Mouse (Mus musculus) ES-E14 (cell line): ENCODE measurements around the gene P3h1. TPM values are rescaled to one million over a fixed set of nuclear protein-coding genes. Genes with fewer than 3 reads are reported as not detected.
A peak's percentile ranks its signal among the peaks of the same experiment; 100 is the strongest.

ENCODE experiments used
- DNase-seq: peaks from one replicate; pipeline ENCODE4 v3.0.0-alpha.2; 2013; ENCODE audit warnings: low read depth, low spot score
- H3K27ac ChIP-seq: 2 replicates; pipeline ENCODE4 v1.5.1; 2012; ENCODE audit warnings: low read depth, mild to moderate bottlenecking, low read length, moderate library complexity, mixed read lengths; ENCODE audit not compliant: poor library complexity, insufficient read depth, severe bottlenecking
- H3K36me3 ChIP-seq: 2 replicates; pipeline ENCODE4 v1.6.1; 2012; ENCODE audit warnings: mild to moderate bottlenecking, low read length, moderate library complexity, mixed read lengths; ENCODE audit not compliant: control insufficient read depth, poor library complexity, insufficient read depth, severe bottlenecking
- H3K4me1 ChIP-seq, 2 experiments: fragments of 150-350 bp in 1 of 2; sonication (generic) in 1 of 2; 2 replicates each; pipeline ENCODE4 v1.6.1; 2012; ENCODE audit warnings: low read length in 2 of 2, mild to moderate bottlenecking in 1 of 2, mixed read lengths in 1 of 2; ENCODE audit not compliant: control insufficient read depth in 2 of 2, insufficient read depth in 2 of 2, poor library complexity in 1 of 2
- H3K4me3 ChIP-seq, 2 experiments: fragments of 150-350 bp in 1 of 2; sonication (generic) in 1 of 2; 2 replicates each; pipeline ENCODE4 v1.5.1; 2012; ENCODE audit warnings: low read length in 2 of 2, low read depth in 1 of 2, mild to moderate bottlenecking in 1 of 2, mixed read lengths in 1 of 2; ENCODE audit not compliant: insufficient read depth in 1 of 2, poor library complexity in 1 of 2, severe bottlenecking in 1 of 2
- H3K9ac ChIP-seq: 2 replicates; pipeline ENCODE4 v1.6.1; 2012; ENCODE audit warnings: low read depth, mild to moderate bottlenecking, low read length, mixed read lengths; ENCODE audit not compliant: poor library complexity, insufficient read depth, severe bottlenecking
- H3K9me3 ChIP-seq: fragments of 150-350 bp; sonication (generic); 2 replicates; pipeline ENCODE4 v1.6.1; 2012; ENCODE audit warnings: low read depth, mild to moderate bottlenecking, low read length; ENCODE audit not compliant: control insufficient read depth, insufficient read depth
- CHD2 ChIP-seq: IDR thresholded peaks from 2 replicates; pipeline ENCODE4 v1.6.1; 2014; ENCODE audit warnings: mild to moderate bottlenecking, low read depth, low read length, inconsistent platforms
- HCFC1 ChIP-seq: IDR thresholded peaks from 2 replicates; pipeline ENCODE4 v1.6.1; 2012; ENCODE audit warnings: low read length, inconsistent platforms, borderline replicate concordance; ENCODE audit not compliant: insufficient read depth
- MAFK ChIP-seq: IDR thresholded peaks from 2 replicates; pipeline ENCODE4 v1.6.1; 2014; ENCODE audit warnings: mild to moderate bottlenecking, low read depth, low read length, inconsistent platforms; ENCODE audit not compliant: insufficient read depth
- ZC3H11A ChIP-seq: IDR thresholded peaks from 2 replicates; pipeline ENCODE4 v1.6.1; 2012; ENCODE audit warnings: low read depth, mild to moderate bottlenecking, inconsistent platforms, low read length, borderline replicate concordance
- ZNF384 ChIP-seq: IDR thresholded peaks from 2 replicates; pipeline ENCODE4 v1.6.1; 2012; ENCODE audit warnings: low read depth, low read length, inconsistent platforms
- in situ Hi-C, 2 experiments: fragments of 600-800 bp; cut with MboI; formaldehyde crosslinking; loops; one replicate each; pipeline ENCODE4 v1.15.1; 2025; ENCODE audit warnings: low sequenced_read_pairs in 2 of 2, inconsistent platforms in 1 of 2; ENCODE audit not compliant: unreplicated experiment in 2 of 2
- total RNA-seq: library from RNA; depleted of rRNA; stranded (reverse); fragments of 300-350 nt; gene quantifications from 2 replicates; pipeline ENCODE4 v1.2.3, GENCODE M21; 2012

Gene P3h1
- total RNA-seq, 1 experiment, result 61.9 TPM

- H3K4me1 ChIP-seq, result peaks cover 2% of the 10 kb centered on the region in 2 experiments; a peak in 2 of 4 replicates
- no peaks in the 10 kb centered on the region for H3K36me3 ChIP-seq
- in situ Hi-C loops, result no loop called here
- H3K27ac ChIP-seq, result no peak within 1 kb of the TSS
- H3K9me3 ChIP-seq, result no peaks in the 10 kb centered on the region
- no peak for TF ChIP-seq HCFC1
- no peak for TF ChIP-seq ZNF384
- TF ChIP-seq MAFK, result no peak
- no peak for TF ChIP-seq CHD2
- TF ChIP-seq ZC3H11A, result no peak
- DNase-seq, result peak; percentile 68
- H3K4me3 ChIP-seq, result peak within 1 kb of the TSS; percentile 95 to 98
- H3K9ac ChIP-seq, result peak within 1 kb of the TSS; percentile 78
Observed at GRCm38 (mm10) chr4:119194909-119195581, 37.7 kb upstream of the P3h1 start, which contains the start of gene Svbp. Svbp (plus strand) TSS chr4:119195306.

GRCm38 (mm10) chr4:119195582-119196320 lies 37.0 kb upstream of the P3h1 start:
- no peak overlapping the region for H3K27ac ChIP-seq
- peaks cover 2% of the 10 kb centered on the region in 2 experiments; a peak in 2 of 4 replicates for H3K4me1 ChIP-seq
- H3K9ac ChIP-seq, result peak overlapping the region; percentile 78
- H3K4me3 ChIP-seq, result peak overlapping the region; percentile 95 to 98
- in situ Hi-C loops, result no loop called here
- DNase-seq, result no peak
- H3K9me3 ChIP-seq, result no peaks in the 10 kb centered on the region
- H3K36me3 ChIP-seq, result no peaks in the 10 kb centered on the region; the same call in 1 of the 2 replicates
- TF ChIP-seq ZC3H11A (no peak), ZNF384 (peak; percentile 65; the same call in 1 of the 2 replicates), MAFK (no peak), HCFC1 (no peak), CHD2 (no peak)

- Histone ChIP-seq H3K36me3 (no peaks in the 10 kb centered on the region; the same call in 1 of the 2 replicates), H3K9me3 (no peaks in the 10 kb centered on the region), H3K27ac (no peak overlapping the region), H3K9ac (no peak overlapping the region), H3K4me3 (no peak overlapping the region), H3K4me1 (peaks cover 2 to 6% of the 10 kb centered on the region in 2 experiments; a peak in 2 of 4 replicates)
- DNase-seq, result no peak
- in situ Hi-C loops, result no loop called here
- TF ChIP-seq MAFK (no peak), ZC3H11A (no peak), HCFC1 (no peak), ZNF384 (no peak), CHD2 (no peak)
Observed at GRCm38 (mm10) chr4:119198105-119198504, 34.6 kb upstream of the P3h1 start.

DNA sequence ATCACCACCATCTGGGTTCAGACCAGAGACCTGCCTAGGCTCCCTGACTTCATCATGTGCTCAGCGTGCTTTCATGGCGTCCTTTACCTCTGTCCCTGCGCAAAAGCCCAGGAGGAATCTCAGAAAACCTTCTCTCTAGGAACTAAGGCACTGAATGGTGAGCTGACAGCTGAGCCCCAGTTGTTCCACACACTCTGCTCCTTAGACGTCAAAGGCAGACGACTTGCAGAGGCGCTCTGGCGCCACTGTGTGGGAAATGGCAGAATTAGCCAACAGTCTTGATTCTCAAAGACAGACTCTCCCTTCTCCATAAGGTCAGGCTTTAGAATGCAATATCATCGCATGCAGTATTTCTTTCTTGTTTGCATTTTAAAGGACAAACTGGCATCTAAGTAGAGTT lies 28.0 kb upstream of the P3h1 start:
- DNase-seq, result no peak
- H3K9ac ChIP-seq, result no peak overlapping the region
- no peaks in the 10 kb centered on the region; the same call in 1 of the 2 replicates for H3K36me3 ChIP-seq
- no peak for TF ChIP-seq MAFK
- TF ChIP-seq ZC3H11A, result peak; percentile 42; the same call in 1 of the 2 replicates
- no peak overlapping the region for H3K27ac ChIP-seq
- no peaks in the 10 kb centered on the region for H3K9me3 ChIP-seq
- H3K4me1 ChIP-seq, result 0 out of 4 replicates have a peak, but pooled peaks cover 0 to 4% of the 10 kb centered on the region in 2 experiments
- in situ Hi-C loops, result no loop called here
- H3K4me3 ChIP-seq, result no peak overlapping the region
